Mouse (Mus musculus) left cerebral cortex, adult 2 months (tissue): ENCODE measurements around the gene Zbtb46. TPM values are rescaled to one million over a fixed set of nuclear protein-coding genes. Genes with fewer than 3 reads are reported as not detected.

Source experiments
- DNase-seq, 2 experiments: peaks; one replicate each; pipeline ENCODE4 v3.0.0; 2021 to 2022; ENCODE audit warnings: low spot score in 2 of 2, mixed read lengths in 1 of 2; ENCODE audit errors: extremely low spot score in 1 of 2
- H3K27ac ChIP-seq: fragments of 200-600 bp; 2 replicates; pipeline ENCODE4 v1.8.1; 2022
- H3K4me3 ChIP-seq: fragments of 200-600 bp; 2 replicates; pipeline ENCODE4 v1.8.1; 2022
- CTCF ChIP-seq: fragments of 200-600 bp; IDR thresholded peaks from 2 replicates; pipeline ENCODE4 v1.8.1; 2022; ENCODE audit warnings: antibody characterized with exemption, mild to moderate bottlenecking, moderate library complexity
- intact Hi-C: fragments of 180-260 bp; cut with DNase I; formaldehyde crosslinking; loops from one replicate; pipeline ENCODE4 v1.15.1; 2025
- total RNA-seq, 2 experiments: library from RNA; stranded (reverse); gene quantifications; 2 replicates each; pipeline ENCODE4 v1.2.3; 2021

The Zbtb46 gene
- total RNA-seq, 2 experiments from 2014 or later: 12.0 to 13.7 TPM

- no peak for TF ChIP-seq CTCF
- Histone ChIP-seq H3K4me3 (no peak overlapping the region), H3K27ac (no peak overlapping the region)
- intact Hi-C loops: loop anchor here (5.0 kb wide), 2 partner anchors 191 to 206 kb away; partner anchors contain the start of genes Samd10 and Uckl1
- no peak for DNase-seq
Measured at GRCm38 (mm10) chr2:181391541-181391940, 67.7 kb downstream of the Zbtb46 start.

- intact Hi-C loops: loop anchor here (5.0 kb wide), 2 partner anchors 191 to 206 kb away; partner anchors contain the start of genes Samd10 and Uckl1
- no peak for TF ChIP-seq CTCF
- no peak for DNase-seq
- Histone ChIP-seq H3K27ac (no peak overlapping the region), H3K4me3 (no peak overlapping the region)
Measured at GRCm38 (mm10) chr2:181391022-181391421, 68.2 kb downstream of the Zbtb46 start.

GRCm38 (mm10) chr2:181390136-181390870, 68.9 kb downstream of the Zbtb46 start:
- Histone ChIP-seq H3K4me3 (no peak overlapping the region), H3K27ac (no peak overlapping the region)
- no peak for DNase-seq
- intact Hi-C loops: loop anchor here (5.0 kb wide), 2 partner anchors 192 to 207 kb away; partner anchors contain the start of genes Samd10 and Uckl1
- TF ChIP-seq CTCF: no peak

GRCm38 (mm10) chr2:181386663-181387210, 72.5 kb downstream of the Zbtb46 start:
- Histone ChIP-seq H3K4me3 (no peak overlapping the region), H3K27ac (no peak overlapping the region)
- DNase-seq: no peak
- TF ChIP-seq CTCF: no peak
- intact Hi-C loops: no loop called here

- Histone ChIP-seq H3K27ac (peak overlapping the region; percentile 47), H3K4me3 (no peak overlapping the region)
- intact Hi-C loops: no loop called here
- peak in 1 of 2 experiments; percentile 64 for DNase-seq
- TF ChIP-seq CTCF: no peak
Measured at GRCm38 (mm10) chr2:181385885-181386284, 73.3 kb downstream of the Zbtb46 start.

GRCm38 (mm10) chr2:181384919-181385391, 74.3 kb downstream of the Zbtb46 start:
- DNase-seq: no peak
- H3K4me3 ChIP-seq: no peak overlapping the region
- no peak for TF ChIP-seq CTCF
- peak overlapping the region; percentile 47 for H3K27ac ChIP-seq
- intact Hi-C loops: no loop called here

GRCm38 (mm10) chr2:181384463-181384862, 74.8 kb downstream of the Zbtb46 start:
- no peak for TF ChIP-seq CTCF
- DNase-seq: no peak
- Histone ChIP-seq H3K4me3 (no peak overlapping the region), H3K27ac (no peak overlapping the region)
- intact Hi-C loops: no loop called here

- DNase-seq: no peak
- Histone ChIP-seq H3K4me3 (no peak overlapping the region), H3K27ac (no peak overlapping the region)
- intact Hi-C loops: no loop called here
- no peak for TF ChIP-seq CTCF
Measured at GRCm38 (mm10) chr2:181381631-181382306, 77.5 kb downstream of the Zbtb46 start.

- intact Hi-C loops: no loop called here
- H3K27ac ChIP-seq: no peak overlapping the region
- TF ChIP-seq CTCF: no peak
- no peak overlapping the region for H3K4me3 ChIP-seq
- no peak for DNase-seq
Measured at GRCm38 (mm10) chr2:181381107-181381506, 78.1 kb downstream of the Zbtb46 start.

- intact Hi-C loops: no loop called here
- no peak for TF ChIP-seq CTCF
- DNase-seq: no peak
- no peak overlapping the region for H3K4me3 ChIP-seq
- H3K27ac ChIP-seq: no peak overlapping the region
Measured at GRCm38 (mm10) chr2:181380251-181380650, 79.0 kb downstream of the Zbtb46 start.

GRCm38 (mm10) chr2:181379778-181380177, 79.4 kb downstream of the Zbtb46 start, which contains the start of gene Lime1:
TSS of gene Lime1 (plus strand) at chr2:181380078.
- no peak for DNase-seq
- no peak for TF ChIP-seq CTCF
- H3K4me3 ChIP-seq: no peak within 1 kb of the TSS
- H3K27ac ChIP-seq: no peak within 1 kb of the TSS
- intact Hi-C loops: no loop called here

GRCm38 (mm10) chr2:181378701-181379100, 80.5 kb downstream of the Zbtb46 start:
- DNase-seq: no peak
- no peak overlapping the region for H3K4me3 ChIP-seq
- intact Hi-C loops: no loop called here
- TF ChIP-seq CTCF: no peak
- H3K27ac ChIP-seq: no peak overlapping the region
